Mouse (Mus musculus): Measurements from ENCODE around the gene Rnf186.

- TF ChIP-seq CTCF (IDR thresholded peaks at IDR 0.05; ENCODE audit: insufficient read depth, low read depth, low read length), result no peak
- no peak for TF ChIP-seq POLR2A (IDR thresholded peaks at IDR 0.05; ENCODE audit: insufficient read depth, low read depth, low read length)
Observed at GRCm38 (mm10) chr4:138959926-138960325, 7.0 kb upstream of the Rnf186 start.
